Mouse (Mus musculus): ENCODE results near the gene Zfp541. TPM values are rescaled to one million over a fixed set of nuclear protein-coding genes. Genes with fewer than 3 reads are reported as not detected.

The Zfp541 gene
- polyA plus RNA-seq, 1 experiment: not detected

GRCm38 (mm10) chr7:16128344-16128743, 66.7 kb downstream of the Zfp541 start:
- no peak overlapping the region for H3K27ac ChIP-seq (ENCODE audit: insufficient read depth, low read depth, low read length)
- no peak overlapping the region for H3K4me3 ChIP-seq (ENCODE audit: insufficient read depth, low read depth, low read length)
- peaks cover 37% of the 10 kb centered on the region for H3K4me1 ChIP-seq (ENCODE audit: control insufficient read depth, insufficient read depth, low read length)
- WGBS: 68% methylated on average over 6 of the region's 6 CpGs
- no peak for TF ChIP-seq POLR2A (IDR thresholded peaks at IDR 0.05; ENCODE audit: insufficient read depth, low read depth, low read length)
- no peak for TF ChIP-seq CTCF (IDR thresholded peaks at IDR 0.05; ENCODE audit: insufficient read depth, low read depth, low read length)

GRCm38 (mm10) chr7:16128899-16129298, 67.3 kb downstream of the Zfp541 start:
- WGBS: 62% methylated on average over 5 of the region's 5 CpGs
- TF ChIP-seq CTCF (IDR thresholded peaks at IDR 0.05; ENCODE audit: insufficient read depth, low read depth, low read length) (no peak), POLR2A (IDR thresholded peaks at IDR 0.05; ENCODE audit: insufficient read depth, low read depth, low read length) (no peak)
- peaks cover 41% of the 10 kb centered on the region for H3K4me1 ChIP-seq (ENCODE audit: control insufficient read depth, insufficient read depth, low read length)
- no peak overlapping the region for H3K27ac ChIP-seq (ENCODE audit: insufficient read depth, low read depth, low read length)
- H3K4me3 ChIP-seq (ENCODE audit: insufficient read depth, low read depth, low read length): peak overlapping the region; percentile 58; the same call in 1 of the 2 replicates

- peaks cover 44% of the 10 kb centered on the region for H3K4me1 ChIP-seq (ENCODE audit: control insufficient read depth, insufficient read depth, low read length)
- no peak for TF ChIP-seq CTCF (IDR thresholded peaks at IDR 0.05; ENCODE audit: insufficient read depth, low read depth, low read length)
- TF ChIP-seq POLR2A (IDR thresholded peaks at IDR 0.05; ENCODE audit: insufficient read depth, low read depth, low read length): no peak
- H3K27ac ChIP-seq (ENCODE audit: insufficient read depth, low read depth, low read length): 0 out of 2 replicates have a peak within 1 kb of the TSS, but pooled peaks have one; percentile 23
- H3K4me3 ChIP-seq (ENCODE audit: insufficient read depth, low read depth, low read length): peak within 1 kb of the TSS; percentile 58
- WGBS: 3% methylated on average over 12 of the region's 12 CpGs
These were observed 67.8 kb downstream of the Zfp541 start, which contains the start of gene Slc8a2 for GRCm38 (mm10) chr7:16129421-16129845. Gene Slc8a2 (plus strand): TSS chr7:16129826.

GRCm38 (mm10) chr7:16129846-16130691, 68.5 kb downstream of the Zfp541 start:
- no peak for TF ChIP-seq CTCF (IDR thresholded peaks at IDR 0.05; ENCODE audit: insufficient read depth, low read depth, low read length)
- no peak for TF ChIP-seq POLR2A (IDR thresholded peaks at IDR 0.05; ENCODE audit: insufficient read depth, low read depth, low read length)
- under 1% methylated on average over 38 of the region's 38 CpGs for WGBS
- 0 out of 2 replicates have a peak overlapping the region, but pooled peaks have one; percentile 23 for H3K27ac ChIP-seq (ENCODE audit: insufficient read depth, low read depth, low read length)
- H3K4me3 ChIP-seq (ENCODE audit: insufficient read depth, low read depth, low read length): peak overlapping the region; percentile 58
- peaks cover 44% of the 10 kb centered on the region for H3K4me1 ChIP-seq (ENCODE audit: control insufficient read depth, insufficient read depth, low read length)

- no peak overlapping the region for H3K27ac ChIP-seq (ENCODE audit: insufficient read depth, low read depth, low read length)
- 33% methylated on average over 13 of the region's 13 CpGs for WGBS
- H3K4me3 ChIP-seq (ENCODE audit: insufficient read depth, low read depth, low read length): peak overlapping the region; percentile 55
- TF ChIP-seq CTCF (IDR thresholded peaks at IDR 0.05; ENCODE audit: insufficient read depth, low read depth, low read length): no peak
- no peak for TF ChIP-seq POLR2A (IDR thresholded peaks at IDR 0.05; ENCODE audit: insufficient read depth, low read depth, low read length)
- H3K4me1 ChIP-seq (ENCODE audit: control insufficient read depth, insufficient read depth, low read length): peaks cover 44% of the 10 kb centered on the region
These were observed 69.5 kb downstream of the Zfp541 start for GRCm38 (mm10) chr7:16130956-16131634.

GRCm38 (mm10) chr7:16132161-16132581, 70.6 kb downstream of the Zfp541 start:
- peaks cover 44% of the 10 kb centered on the region for H3K4me1 ChIP-seq (ENCODE audit: control insufficient read depth, insufficient read depth, low read length)
- no peak for TF ChIP-seq CTCF (IDR thresholded peaks at IDR 0.05; ENCODE audit: insufficient read depth, low read depth, low read length)
- no peak for TF ChIP-seq POLR2A (IDR thresholded peaks at IDR 0.05; ENCODE audit: insufficient read depth, low read depth, low read length)
- no peak overlapping the region for H3K4me3 ChIP-seq (ENCODE audit: insufficient read depth, low read depth, low read length)
- H3K27ac ChIP-seq (ENCODE audit: insufficient read depth, low read depth, low read length): no peak overlapping the region
- WGBS: 4% methylated on average over 7 of the region's 7 CpGs

GRCm38 (mm10) chr7:16132926-16133325, 71.3 kb downstream of the Zfp541 start:
- 81% methylated on average over 3 of the region's 3 CpGs for WGBS
- TF ChIP-seq CTCF (IDR thresholded peaks at IDR 0.05; ENCODE audit: insufficient read depth, low read depth, low read length) (no peak), POLR2A (IDR thresholded peaks at IDR 0.05; ENCODE audit: insufficient read depth, low read depth, low read length) (no peak)
- no peak overlapping the region for H3K27ac ChIP-seq (ENCODE audit: insufficient read depth, low read depth, low read length)
- H3K4me1 ChIP-seq (ENCODE audit: control insufficient read depth, insufficient read depth, low read length): peaks cover 44% of the 10 kb centered on the region
- no peak overlapping the region for H3K4me3 ChIP-seq (ENCODE audit: insufficient read depth, low read depth, low read length)

- WGBS: 91% methylated on average over 9 of the region's 9 CpGs
- Histone ChIP-seq H3K4me1 (ENCODE audit: control insufficient read depth, insufficient read depth, low read length) (peaks cover 39% of the 10 kb centered on the region), H3K4me3 (ENCODE audit: insufficient read depth, low read depth, low read length) (no peak overlapping the region), H3K27ac (ENCODE audit: insufficient read depth, low read depth, low read length) (no peak overlapping the region)
- TF ChIP-seq CTCF (IDR thresholded peaks at IDR 0.05; ENCODE audit: insufficient read depth, low read depth, low read length) (no peak), POLR2A (IDR thresholded peaks at IDR 0.05; ENCODE audit: insufficient read depth, low read depth, low read length) (no peak)
These were observed 72.1 kb downstream of the Zfp541 start for GRCm38 (mm10) chr7:16133691-16134090.

GRCm38 (mm10) chr7:16134951-16135392, 73.4 kb downstream of the Zfp541 start:
- Histone ChIP-seq H3K4me1 (ENCODE audit: control insufficient read depth, insufficient read depth, low read length) (peaks cover 27% of the 10 kb centered on the region), H3K27ac (ENCODE audit: insufficient read depth, low read depth, low read length) (no peak overlapping the region), H3K4me3 (ENCODE audit: insufficient read depth, low read depth, low read length) (no peak overlapping the region)
- TF ChIP-seq CTCF (IDR thresholded peaks at IDR 0.05; ENCODE audit: insufficient read depth, low read depth, low read length) (no peak), POLR2A (IDR thresholded peaks at IDR 0.05; ENCODE audit: insufficient read depth, low read depth, low read length) (no peak)
- 51% methylated on average over 7 of the region's 7 CpGs for WGBS

Other genes with a start within 250 kb of the Zfp541 start
- gene Obox6, start 222.1 kb upstream of the Zfp541 start, polyA plus RNA-seq (2012; ENCODE audit: insufficient read depth, insufficient read length, low replicate concordance, missing spikeins): not detected in 2 replicates
- gene Crx, start 181.8 kb upstream of the Zfp541 start, polyA plus RNA-seq (2012; ENCODE audit: insufficient read depth, insufficient read length, low replicate concordance, missing spikeins): not detected in 2 replicates
- not detected in 2 replicates for gene Crxos, start 179.2 kb upstream of the Zfp541 start, polyA plus RNA-seq (2012; ENCODE audit: insufficient read depth, insufficient read length, low replicate concordance, missing spikeins)
- gene Selenow, start 139.4 kb upstream of the Zfp541 start, polyA plus RNA-seq (2012; ENCODE audit: insufficient read depth, insufficient read length, low replicate concordance, missing spikeins): 430 TPM in 1 of 2 replicates, not detected in the other
- gene Nop53, start 115.7 kb upstream of the Zfp541 start, polyA plus RNA-seq (2012; ENCODE audit: insufficient read depth, insufficient read length, low replicate concordance, missing spikeins): not detected in 2 replicates
- not detected in 2 replicates for gene Ehd2, start 94.2 kb upstream of the Zfp541 start, polyA plus RNA-seq (2012; ENCODE audit: insufficient read depth, insufficient read length, low replicate concordance, missing spikeins)
- not detected in 2 replicates for gene Bicra, start 13.9 kb upstream of the Zfp541 start, polyA plus RNA-seq (2012; ENCODE audit: insufficient read depth, insufficient read length, low replicate concordance, missing spikeins)
- gene Napa, start 36.6 kb downstream of the Zfp541 start, polyA plus RNA-seq (2012; ENCODE audit: insufficient read depth, insufficient read length, low replicate concordance, missing spikeins): not detected in 2 replicates
- gene Kptn, start 58.1 kb downstream of the Zfp541 start, polyA plus RNA-seq (2012; ENCODE audit: insufficient read depth, insufficient read length, low replicate concordance, missing spikeins): not detected in 2 replicates
- gene Slc8a2, start 68.0 kb downstream of the Zfp541 start, polyA plus RNA-seq (2012; ENCODE audit: insufficient read depth, insufficient read length, low replicate concordance, missing spikeins): not detected in 2 replicates
- gene Meis3, start 113.3 kb downstream of the Zfp541 start, polyA plus RNA-seq (2012; ENCODE audit: insufficient read depth, insufficient read length, low replicate concordance, missing spikeins): not detected in 2 replicates
- not detected in 2 replicates for gene Dhx34, start 160.2 kb downstream of the Zfp541 start, polyA plus RNA-seq (2012; ENCODE audit: insufficient read depth, insufficient read length, low replicate concordance, missing spikeins)
- gene C5ar2, start 182.3 kb downstream of the Zfp541 start, polyA plus RNA-seq (2012; ENCODE audit: insufficient read depth, insufficient read length, low replicate concordance, missing spikeins): not detected in 2 replicates
- not detected in 2 replicates for gene C5ar1, start 197.7 kb downstream of the Zfp541 start, polyA plus RNA-seq (2012; ENCODE audit: insufficient read depth, insufficient read length, low replicate concordance, missing spikeins)
- not detected in 2 replicates for gene Inafm1, start 211.8 kb downstream of the Zfp541 start, polyA plus RNA-seq (2012; ENCODE audit: insufficient read depth, insufficient read length, low replicate concordance, missing spikeins)
- not detected in 2 replicates for gene Ccdc9, start 225.0 kb downstream of the Zfp541 start, polyA plus RNA-seq (2012; ENCODE audit: insufficient read depth, insufficient read length, low replicate concordance, missing spikeins)
- gene Bbc3, start 246.6 kb downstream of the Zfp541 start, polyA plus RNA-seq (2012; ENCODE audit: insufficient read depth, insufficient read length, low replicate concordance, missing spikeins): not detected in 2 replicates

Measured in olfactory bulb, adult 2 months (tissue).